Comparison of ENCODE assay signal across 8 mouse cellular contexts in genomic region chr4:135272640-135273306, GRCm38 (mm10). TPM values are rescaled to one million over a fixed set of nuclear protein-coding genes. Genes with fewer than 3 reads are reported as not detected.
DNase-seq lines count a peak whose midpoint lies in the region; ATAC-seq and TF ChIP-seq lines count a peak whose summit lies in the region.

Gene Clic4, minus strand, starts transcription at chr4:135272814.

- peak; percentile 90 to 97 for TF ChIP-seq POLR2A in MEL (IDR thresholded peaks at IDR 0.05; ENCODE audit: control insufficient read depth in 1 of 2, insufficient read depth in 1 of 2, low read depth in 1 of 2, low read length in 2 of 2, poor library complexity in 1 of 2)
- TF ChIP-seq POLR2A in cerebellum, adult 2 months (IDR thresholded peaks at IDR 0.05; ENCODE audit: borderline replicate concordance, insufficient read depth, low read length) = peak; percentile 42; the same call in 1 of the 2 replicates

- H3K27me3 ChIP-seq in MEL (ENCODE audit: control insufficient read depth in 1 of 2, insufficient read depth in 2 of 2, low read length in 2 of 2) = no peaks in the 10 kb centered on the region
- no peaks in the 10 kb centered on the region; the same call in 1 of the 2 replicates for H3K27me3 ChIP-seq in cerebellum, adult 2 months (ENCODE audit: control insufficient read depth, insufficient read depth, low read length)
- H3K27me3 ChIP-seq in forebrain, postnatal 0 days (ENCODE audit: insufficient read depth, low read length) = no peaks in the 10 kb centered on the region
- no peaks in the 10 kb centered on the region for H3K27me3 ChIP-seq in lung, embryonic 15.5 days

- peaks cover 2 to 25% of the 10 kb centered on the region in 2 experiments; a peak in 3 of 4 replicates for H3K36me3 ChIP-seq in MEL (ENCODE audit: control insufficient read depth in 1 of 2, insufficient read depth in 2 of 2, low read length in 2 of 2)
- H3K36me3 ChIP-seq in forebrain, postnatal 0 days (ENCODE audit: insufficient read depth) = no peaks in the 10 kb centered on the region
- no peaks in the 10 kb centered on the region for H3K36me3 ChIP-seq in lung, embryonic 15.5 days

- peaks cover 21 to 28% of the 10 kb centered on the region in 2 experiments for H3K4me1 ChIP-seq in MEL (ENCODE audit: control insufficient read depth in 1 of 2, insufficient read depth in 2 of 2, low read length in 2 of 2)
- H3K4me1 ChIP-seq in cerebellum, adult 2 months (ENCODE audit: control insufficient read depth, insufficient read depth, low read length) = no peaks in the 10 kb centered on the region
- H3K4me1 ChIP-seq in forebrain, postnatal 0 days (ENCODE audit: insufficient read depth) = peaks cover 9% of the 10 kb centered on the region; the same call in 1 of the 2 replicates
- H3K4me1 ChIP-seq in lung, embryonic 15.5 days = peaks cover 40% of the 10 kb centered on the region

- H3K79me2 ChIP-seq in MEL (ENCODE audit: control insufficient read depth, insufficient read depth, low read length, poor library complexity) = peaks cover 41% of the 10 kb centered on the region

- peak; percentile 99 for ATAC-seq in forebrain, postnatal 0 days
- ATAC-seq in lung, embryonic 15.5 days (ENCODE audit: borderline replicate concordance, extremely low read depth, low FRiP score, low TSS enrichment) = peak; percentile 99

- peak within 1 kb of the TSS; percentile 71 for H3K4me2 ChIP-seq in forebrain, postnatal 0 days (ENCODE audit: low read depth)
- peak within 1 kb of the TSS; percentile 61 for H3K4me2 ChIP-seq in lung, embryonic 15.5 days

- TF ChIP-seq CTCF in MEL (IDR thresholded peaks at IDR 0.05 in 2 of 3, conservative IDR thresholded peaks at IDR 0.05 in 1 of 3; ENCODE audit: control insufficient read depth in 1 of 3, insufficient read depth in 1 of 3, low read depth in 2 of 3, low read length in 3 of 3, poor library complexity in 1 of 3, severe bottlenecking in 1 of 3) = no peak
- no peak for TF ChIP-seq CTCF in cerebellum, adult 2 months (IDR thresholded peaks at IDR 0.05; ENCODE audit: borderline replicate concordance, insufficient read depth, low read depth, low read length)
- TF ChIP-seq CTCF in forebrain, postnatal 0 days (IDR thresholded peaks at IDR 0.05; ENCODE audit: low read depth) = peak; percentile 53; the same call in 1 of the 2 replicates

- peak within 1 kb of the TSS; percentile 85 for H3K27ac ChIP-seq in MEL (ENCODE audit: control insufficient read depth, low read depth, low read length)
- peak within 1 kb of the TSS; percentile 37; the same call in 1 of the 2 replicates for H3K27ac ChIP-seq in cerebellum, adult 2 months (ENCODE audit: insufficient read depth, low read length)
- peak within 1 kb of the TSS; percentile 84 for H3K27ac ChIP-seq in forebrain, postnatal 0 days (ENCODE audit: low read depth, low read length)
- peak within 1 kb of the TSS; percentile 97 for H3K27ac ChIP-seq in lung, embryonic 15.5 days

- TF ChIP-seq EP300 in MEL (IDR thresholded peaks at IDR 0.05; ENCODE audit: low read depth in 1 of 2, low read length in 2 of 2) = no peak

- no peaks in the 10 kb centered on the region for H3K9me3 ChIP-seq in MEL (replicated peaks; ENCODE audit: insufficient read depth, low read length)
- H3K9me3 ChIP-seq in forebrain, postnatal 0 days (ENCODE audit: low read length) = no peaks in the 10 kb centered on the region
- H3K9me3 ChIP-seq in lung, embryonic 15.5 days = no peaks in the 10 kb centered on the region

- peak; percentile 99 for DNase-seq in MEL (ENCODE audit: low read depth, low spot score)
- DNase-seq in cerebellum, adult 2 months = peak; percentile 88 to 92
- DNase-seq in forebrain, postnatal 0 days = peak; percentile 97
- DNase-seq in heart, postnatal 4 days = peak; percentile 100
- peak; percentile 94 for DNase-seq in layer of hippocampus, adult 8-10 months (ENCODE audit: low spot score in 2 of 2)
- peak; percentile 100 for DNase-seq in ovary, adult 18-20 months (ENCODE audit: low spot score)
- DNase-seq in thymus, postnatal 0 days (ENCODE audit: low spot score) = peak; percentile 100

- TF ChIP-seq RAD21 in MEL (IDR thresholded peaks at IDR 0.05; ENCODE audit: low read depth, low read length) = no peak

- H3K9ac ChIP-seq in MEL (ENCODE audit: control insufficient read depth, low read depth, low read length, poor library complexity, severe bottlenecking) = peak within 1 kb of the TSS; percentile 95
- peak within 1 kb of the TSS; percentile 84 for H3K9ac ChIP-seq in forebrain, postnatal 0 days
- H3K9ac ChIP-seq in lung, embryonic 15.5 days = peak within 1 kb of the TSS; percentile 96

- under 1% methylated on average over 64 of the region's 64 CpGs for WGBS in cerebellum, adult 2 months
- under 1% methylated on average over 55 of the region's 64 CpGs for WGBS in forebrain, postnatal 0 days
- under 1% methylated on average over 64 of the region's 64 CpGs for WGBS in lung, embryonic 15.5 days

- H3K4me3 ChIP-seq in MEL (ENCODE audit: control insufficient read depth in 1 of 2, insufficient read depth in 1 of 2, low read depth in 2 of 2, low read length in 2 of 2) = peak within 1 kb of the TSS; percentile 78 to 93
- peak within 1 kb of the TSS; percentile 48 for H3K4me3 ChIP-seq in cerebellum, adult 2 months (replicated peaks; ENCODE audit: insufficient read depth, low read depth, low read length)
- H3K4me3 ChIP-seq in forebrain, postnatal 0 days (ENCODE audit: low read depth, low read length) = peak within 1 kb of the TSS; percentile 81
- peak within 1 kb of the TSS; percentile 96 for H3K4me3 ChIP-seq in lung, embryonic 15.5 days

TF ChIP-seq in MEL, 35 proteins besides CTCF, POLR2A, EP300 and RAD21:
- peak; percentile 93 for TF ChIP-seq POLR2AphosphoS2 (IDR thresholded peaks at IDR 0.05; ENCODE audit: low read length)
- TF ChIP-seq ZMIZ1 (IDR thresholded peaks at IDR 0.05; ENCODE audit: low read depth, low read length) = peak; percentile 90
- no peak for TF ChIP-seq CHD2 (IDR thresholded peaks at IDR 0.05; ENCODE audit: low read length)
- peak; percentile 34; the same call in 1 of the 2 replicates for TF ChIP-seq NRF1 (IDR thresholded peaks at IDR 0.05; ENCODE audit: insufficient read depth, low read depth, low read length, poor library complexity, severe bottlenecking)
- no peak for TF ChIP-seq CHD1 (IDR thresholded peaks at IDR 0.05; ENCODE audit: low read depth, low read length)
- TF ChIP-seq MAX (IDR thresholded peaks at IDR 0.05; ENCODE audit: low read length) = 0 out of 2 replicates have a peak, but pooled peaks have one; percentile 36
- TF ChIP-seq ETS1 (IDR thresholded peaks at IDR 0.05; ENCODE audit: low read depth, low read length) = peak; percentile 87
- TF ChIP-seq TCF12 (IDR thresholded peaks at IDR 0.05; ENCODE audit: low read depth, low read length) = peak; percentile 42; the same call in 1 of the 2 replicates
- TF ChIP-seq MAFK (IDR thresholded peaks at IDR 0.05; ENCODE audit: borderline replicate concordance, low read depth, low read length) = no peak
- peak; percentile 92 for TF ChIP-seq MAZ (IDR thresholded peaks at IDR 0.05; ENCODE audit: low read depth, low read length)
- TF ChIP-seq MYC (IDR thresholded peaks at IDR 0.05; ENCODE audit: low read depth, low read length) = peak; percentile 46; the same call in 1 of the 2 replicates
- TF ChIP-seq TBP (IDR thresholded peaks at IDR 0.05; ENCODE audit: low read depth, low read length) = peak; percentile 53; the same call in 1 of the 2 replicates
- no peak for TF ChIP-seq UBTF (IDR thresholded peaks at IDR 0.05; ENCODE audit: borderline replicate concordance, insufficient read depth, low read depth, low read length)
- TF ChIP-seq SIN3A (IDR thresholded peaks at IDR 0.05; ENCODE audit: low read length) = peak; percentile 54; the same call in 1 of the 2 replicates
- TF ChIP-seq HCFC1 (IDR thresholded peaks at IDR 0.05; ENCODE audit: low read depth, low read length) = 0 out of 2 replicates have a peak, but pooled peaks have one; percentile 45
- TF ChIP-seq MXI1 (IDR thresholded peaks at IDR 0.05; ENCODE audit: low read depth, low read length) = peak; percentile 76
- TF ChIP-seq ELF1 (IDR thresholded peaks at IDR 0.05; ENCODE audit: low read depth, low read length) = peak; percentile 39; the same call in 1 of the 2 replicates
- no peak for TF ChIP-seq BHLHE40 (IDR thresholded peaks at IDR 0.05; ENCODE audit: borderline replicate concordance, low read depth, low read length)
- TF ChIP-seq NELFE (IDR thresholded peaks at IDR 0.05; ENCODE audit: low read depth, low read length) = peak; percentile 92

RNA-seq across cellular contexts. Expression of gene Clic4, which starts in this region (rescaled TPM):
- total RNA-seq in MEL (2012; rRNA removed) = 32.9 and 51.1 TPM in 2 replicates
- 100 to 1,000 TPM in 1 of 2 experiments, 10 to 100 TPM in 1; 83.8 to 274 TPM for polyA plus RNA-seq in MEL (2012; ENCODE audit: insufficient read depth in 1 of 2, insufficient read length in 2 of 2, low read depth in 1 of 2, low replicate concordance in 2 of 2, missing spikeins in 1 of 2)
- polyA plus RNA-seq in cerebellum, adult 2 months (2012; rRNA removed) = 92.3 and 98.4 TPM in 2 replicates
- total RNA-seq in forebrain, postnatal 0 days (2014; rRNA removed) = 44.0 and 65.2 TPM in 2 replicates
- 34.5 and 41.5 TPM in 2 replicates for polyA plus RNA-seq in forebrain, postnatal 0 days (2015; fragmentation: Nextera tagmentation; extraction: Ambion mirVana)
- total RNA-seq in heart, postnatal 4 days (2021) = 100 to 1,000 TPM; 313 to 318 TPM
- total RNA-seq in layer of hippocampus, adult 8-10 months (2022) = 10 to 100 TPM; 37.4 to 43.1 (median 38.4) TPM
- polyA plus RNA-seq in lung, embryonic 15.5 days (2015; fragmentation: Nextera tagmentation; extraction: Ambion mirVana) = 181 and 185 TPM in 2 replicates
- 71.1 and 72.5 TPM in 2 replicates for polyA plus RNA-seq in thymus, postnatal 0 days (2015; fragmentation: Nextera tagmentation; extraction: Ambion mirVana)

Comparison
In these comparisons a context has a peak if more than half of its experiments do, and no peak if none do; other contexts are left out.
1. Peak in every context shown above with its lines: DNase-seq, ATAC-seq, H3K4me3 ChIP-seq and H3K27ac ChIP-seq.
2. H3K27ac ChIP-seq: peak in every context shown above with its lines; median percentile 97 in lung, embryonic 15.5 days; 85 in MEL; 84 in forebrain, postnatal 0 days; 37 in cerebellum, adult 2 months.